Mouse (Mus musculus) bone marrow macrophage, adult 2 months (primary cell): ENCODE data around the gene 1700030K09Rik.

Source experiments
- CTCF ChIP-seq: IDR thresholded peaks from 2 replicates; pipeline ENCODE4 v1.5.1; 2012; ENCODE audit warnings: low read depth, mild to moderate bottlenecking, low read length, moderate library complexity
- POLR2A ChIP-seq: IDR thresholded peaks from 2 replicates; pipeline ENCODE4 v1.6.1; 2012; ENCODE audit warnings: mild to moderate bottlenecking, low read depth, low read length, borderline replicate concordance

DNA sequence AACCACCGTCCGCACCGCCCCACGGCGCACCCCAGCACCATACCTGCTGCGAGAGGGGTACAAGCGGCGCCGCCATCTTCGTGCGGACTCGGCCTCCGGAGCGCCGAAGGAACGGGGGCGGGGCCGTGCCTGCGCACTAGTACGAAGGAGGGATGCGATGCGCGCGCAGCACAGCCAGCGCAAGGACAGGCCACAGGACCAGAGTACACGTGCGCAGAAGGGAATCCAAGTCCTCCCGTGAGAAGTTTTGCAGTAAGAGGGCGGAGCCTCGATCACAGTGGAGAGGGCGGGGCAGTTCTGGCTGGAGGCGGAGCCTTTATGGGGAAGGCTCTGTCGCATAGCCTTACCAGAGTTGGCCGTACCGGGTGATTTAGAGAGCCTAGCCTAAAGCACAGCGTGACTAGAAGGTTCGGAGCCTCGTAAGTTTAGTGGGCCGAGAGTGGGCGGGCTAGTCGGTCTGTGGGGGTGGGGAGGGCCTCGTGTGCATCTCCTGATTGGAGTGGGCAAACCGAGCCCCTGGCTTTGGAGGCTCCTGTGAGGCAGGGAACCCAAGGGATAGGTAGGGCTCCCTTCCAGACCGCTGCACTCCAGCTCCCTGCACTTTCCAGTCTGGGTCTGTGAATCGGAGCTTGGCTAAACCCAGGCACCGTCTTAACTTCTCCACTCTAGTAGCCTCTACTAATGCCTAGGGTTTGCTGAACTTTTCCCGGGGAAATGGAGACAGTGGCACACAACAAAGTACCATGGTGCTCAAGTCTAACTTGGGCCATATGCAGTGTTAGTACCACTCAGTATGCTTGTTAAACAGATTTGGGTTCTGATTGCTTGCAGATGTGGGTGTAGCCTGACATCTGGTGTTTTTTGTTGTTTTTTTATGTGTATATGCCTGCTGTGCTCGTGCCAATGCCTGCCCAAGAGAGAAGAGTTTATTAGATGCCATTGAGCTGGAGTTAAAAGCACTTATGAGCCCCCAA is 22.0 kb upstream of the 1700030K09Rik start, which contains the start of gene Eps15l1:
- no peak for TF ChIP-seq CTCF
- TF ChIP-seq POLR2A: peak; percentile 40; the same call in 1 of the 2 replicates
